Mouse (Mus musculus) hindbrain, embryonic 10.5 days (tissue): ENCODE results near the gene Tnks1bp1. TPM values are rescaled to one million over a fixed set of nuclear protein-coding genes. Genes with fewer than 3 reads are reported as not detected.

Experiments used
- DNase-seq: peaks from one replicate; pipeline ENCODE4 v3.0.0-alpha.2; 2017; ENCODE audit warnings: low spot score
- H3K27ac ChIP-seq: fragments of 300-500 bp; sonication (generic); 2 replicates; pipeline ENCODE4 v1.5.1; 2016; ENCODE audit warnings: mild to moderate bottlenecking, moderate library complexity
- H3K27me3 ChIP-seq: fragments of 300-500 bp; sonication (generic); 2 replicates; pipeline ENCODE4 v1.6.1; 2016; ENCODE audit warnings: mild to moderate bottlenecking; ENCODE audit not compliant: poor library complexity, insufficient read depth, severe bottlenecking
- H3K36me3 ChIP-seq: fragments of 300-500 bp; sonication (generic); 2 replicates; pipeline ENCODE4 v1.6.1; 2016; ENCODE audit warnings: mild to moderate bottlenecking, moderate library complexity
- H3K4me1 ChIP-seq: fragments of 300-500 bp; sonication (generic); replicated peaks from 2 replicates; pipeline ENCODE4 v1.6.1; 2016; ENCODE audit warnings: mild to moderate bottlenecking
- H3K4me3 ChIP-seq: fragments of 300-500 bp; sonication (generic); 2 replicates; pipeline ENCODE4 v1.5.1; 2016; ENCODE audit warnings: mild to moderate bottlenecking, moderate library complexity
- H3K9me3 ChIP-seq: fragments of 300-500 bp; sonication (generic); 2 replicates; pipeline ENCODE4 v1.6.1; 2016; ENCODE audit warnings: mild to moderate bottlenecking, moderate library complexity
- WGBS: fragments of 180-500 bp; shearing (Covaris S2); methylation state at CpG from one replicate; pipeline ENCODE4 v1.1.7; 2016; 5-methylcytosine and 5-hydroxymethylcytosine counted together
- polyA plus RNA-seq: library from polyadenylated mRNA; unstranded; fragments of >200 nt; fragmentation: Nextera tagmentation; extraction: Ambion mirVana; gene quantifications from 2 replicates; pipeline ENCODE4 v1.2.1, GENCODE M21; 2016

The Tnks1bp1 gene
- polyA plus RNA-seq, 1 experiment from 2014 or later: 29.3 TPM

GRCm38 (mm10) chr2:85106068-85106790, 58.4 kb downstream of the Tnks1bp1 start:
- no peak for DNase-seq
- no peaks in the 10 kb centered on the region for H3K9me3 ChIP-seq
- no peak overlapping the region for H3K4me3 ChIP-seq
- no peaks in the 10 kb centered on the region for H3K27me3 ChIP-seq
- no peaks in the 10 kb centered on the region for H3K36me3 ChIP-seq
- no peak overlapping the region for H3K27ac ChIP-seq
- 80% methylated on average over 7 of the region's 7 CpGs for WGBS
- no peaks in the 10 kb centered on the region for H3K4me1 ChIP-seq

GRCm38 (mm10) chr2:85106941-85107340, 59.1 kb downstream of the Tnks1bp1 start:
- H3K36me3 ChIP-seq: no peaks in the 10 kb centered on the region
- DNase-seq: no peak
- H3K9me3 ChIP-seq: no peaks in the 10 kb centered on the region
- no peaks in the 10 kb centered on the region for H3K27me3 ChIP-seq
- H3K4me1 ChIP-seq: no peaks in the 10 kb centered on the region
- no peak overlapping the region for H3K4me3 ChIP-seq
- WGBS: 87% methylated on average over 4 of the region's 4 CpGs
- H3K27ac ChIP-seq: no peak overlapping the region

- H3K27ac ChIP-seq: no peak overlapping the region
- H3K9me3 ChIP-seq: no peaks in the 10 kb centered on the region
- H3K4me1 ChIP-seq: no peaks in the 10 kb centered on the region
- no peaks in the 10 kb centered on the region for H3K36me3 ChIP-seq
- 84% methylated on average over 9 of the region's 9 CpGs for WGBS
- H3K27me3 ChIP-seq: no peaks in the 10 kb centered on the region
- H3K4me3 ChIP-seq: no peak overlapping the region
- no peak for DNase-seq
These were observed 62.6 kb downstream of the Tnks1bp1 start for GRCm38 (mm10) chr2:85110288-85110875.

Other genes starting within 250 kb of the Tnks1bp1 start
- gene Ube2l6, start 249.2 kb upstream of the Tnks1bp1 start, polyA plus RNA-seq: 37.2 and 41.6 TPM in 2 replicates
- 0.09 and 0.14 TPM in 2 replicates for gene Smtnl1, start 225.4 kb upstream of the Tnks1bp1 start, polyA plus RNA-seq
- 56.3 and 58.9 TPM in 2 replicates for gene Timm10, start 221.0 kb upstream of the Tnks1bp1 start, polyA plus RNA-seq
- gene Slc43a1, start 209.2 kb upstream of the Tnks1bp1 start, polyA plus RNA-seq: 23.1 and 28.6 TPM in 2 replicates
- gene Rtn4rl2, start 161.3 kb upstream of the Tnks1bp1 start, polyA plus RNA-seq: 3.8 and 4.0 TPM in 2 replicates
- gene Slc43a3, start 111.4 kb upstream of the Tnks1bp1 start, polyA plus RNA-seq: 21.5 and 26.6 TPM in 2 replicates
- not detected in 2 replicates for gene Prg2, start 67.6 kb upstream of the Tnks1bp1 start, polyA plus RNA-seq
- not detected in 2 replicates for gene Prg3, start 59.8 kb upstream of the Tnks1bp1 start, polyA plus RNA-seq
- 310 and 387 TPM in 2 replicates for gene Ssrp1, start 10.8 kb upstream of the Tnks1bp1 start, polyA plus RNA-seq
- 18.0 and 20.5 TPM in 2 replicates for gene P2rx3, start 10.6 kb upstream of the Tnks1bp1 start, polyA plus RNA-seq
- gene Aplnr, start 88.2 kb downstream of the Tnks1bp1 start, polyA plus RNA-seq: 38.9 and 41.7 TPM in 2 replicates
- gene Lrrc55, start 149.2 kb downstream of the Tnks1bp1 start, polyA plus RNA-seq: 0.48 and 0.92 TPM in 2 replicates